Mouse (Mus musculus) telencephalon, adult 2 months (tissue): ENCODE data around the gene Prr5l.

Source experiments
- DNase-seq: peaks from one replicate; pipeline ENCODE4 v3.0.0-alpha.2; 2011; ENCODE audit warnings: low read depth, low spot score

Gene Prr5l

DNA sequence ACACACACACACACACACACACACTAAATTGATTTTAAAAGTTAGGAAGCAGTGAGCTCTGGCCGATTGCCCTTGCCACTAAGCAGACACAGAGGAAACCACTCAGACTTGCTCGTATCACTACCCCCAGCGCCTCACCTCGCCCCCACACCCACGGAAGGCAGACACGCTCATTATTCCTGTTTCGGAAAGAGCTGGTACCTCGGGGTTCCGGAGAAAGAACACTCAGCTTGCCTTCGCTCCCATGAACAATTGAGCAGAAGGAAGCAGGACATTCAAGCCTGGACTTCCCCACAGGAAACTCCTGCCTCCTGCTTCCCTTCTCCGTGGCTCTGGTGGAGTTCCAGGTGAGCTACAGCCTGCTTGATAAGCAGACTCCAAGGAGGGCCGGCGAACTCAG lies 60.0 kb downstream of the Prr5l start:
- DNase-seq, result no peak

DNA sequence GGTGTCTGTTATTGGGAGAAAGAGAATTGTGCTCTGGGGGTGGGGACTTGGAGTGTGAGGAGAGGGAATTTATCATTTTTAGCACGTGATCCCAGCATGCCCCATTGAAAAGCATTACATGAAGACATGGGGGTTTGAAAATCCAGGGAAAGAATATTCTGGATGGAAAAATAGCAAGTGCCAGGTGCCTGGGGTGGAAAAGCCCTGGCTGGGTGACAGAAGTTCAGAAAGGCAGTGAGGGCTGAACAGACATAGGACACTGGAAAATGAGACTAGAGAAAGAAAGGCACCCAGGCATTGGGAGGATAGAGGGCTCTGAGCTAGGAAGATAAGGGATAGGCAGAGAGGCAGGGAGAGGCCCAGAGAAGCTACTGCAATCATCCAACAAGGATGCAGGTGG lies 62.0 kb downstream of the Prr5l start:
- no peak for DNase-seq

DNA sequence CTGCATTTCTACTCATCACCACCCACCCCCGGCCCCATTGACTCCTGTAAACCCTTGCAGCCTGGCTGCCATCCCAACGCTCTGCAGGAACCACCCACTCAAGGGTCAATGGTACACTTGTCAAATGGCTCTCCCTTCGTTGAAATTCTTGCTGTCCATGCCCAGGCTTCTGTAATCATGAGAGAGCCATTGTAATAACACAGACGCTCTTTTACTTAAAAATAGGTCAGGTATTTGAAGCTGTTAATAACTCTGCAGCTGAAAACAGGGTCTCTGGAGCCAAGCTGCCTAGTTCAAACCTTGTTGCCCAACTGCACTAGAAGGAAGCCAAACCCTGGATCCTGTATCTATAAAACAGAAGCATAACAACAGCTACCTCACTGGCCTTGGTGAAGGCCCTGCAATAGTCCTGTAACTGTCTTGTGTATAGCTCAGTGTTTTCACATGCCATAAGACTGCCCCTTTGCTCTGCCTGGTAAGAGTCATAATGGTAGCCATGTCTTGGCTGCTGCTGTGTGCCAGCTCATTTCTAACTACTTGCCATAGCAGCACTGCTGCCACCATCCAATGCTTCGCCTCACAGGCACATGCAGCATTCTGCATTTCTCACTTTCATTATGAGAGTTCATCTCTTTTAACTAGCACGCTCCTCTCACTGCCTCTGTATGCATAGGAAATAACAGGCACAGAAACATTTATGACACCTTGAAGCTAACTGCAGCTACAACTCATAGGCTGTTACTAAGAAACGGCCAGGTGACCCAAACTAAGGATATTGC lies 63.7 kb downstream of the Prr5l start:
- DNase-seq, result no peak

DNA sequence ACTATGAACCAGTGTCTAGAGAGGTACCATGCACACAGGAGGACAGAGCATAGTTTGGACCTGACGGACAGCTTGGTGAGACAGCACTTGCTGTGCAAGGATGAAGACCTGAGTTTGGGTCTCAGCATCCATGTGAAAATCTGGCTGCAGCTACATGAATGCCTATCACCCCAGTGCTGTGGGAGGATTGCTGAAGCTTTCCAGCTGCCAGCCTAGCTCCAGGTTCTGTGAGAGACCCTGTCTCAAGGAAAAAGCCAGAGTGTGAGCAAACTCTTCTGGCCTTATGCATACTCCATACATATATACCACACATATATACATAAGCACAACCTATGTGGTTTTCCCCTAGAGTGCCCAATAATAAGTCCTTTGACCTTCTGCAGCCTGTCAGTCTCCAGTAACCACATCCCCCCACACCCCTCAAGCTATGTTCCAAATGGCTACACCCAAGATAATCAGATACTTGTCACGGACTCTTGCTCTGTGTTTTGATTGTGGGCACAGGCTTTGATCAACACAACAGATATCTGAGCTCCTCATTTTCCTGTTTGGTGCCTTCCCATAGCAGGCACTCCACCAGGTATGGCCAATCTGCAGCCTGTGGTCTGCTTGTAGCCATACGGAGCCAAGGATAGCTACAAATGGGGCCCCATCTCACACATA lies 66.0 kb downstream of the Prr5l start:
- no peak for DNase-seq

DNA sequence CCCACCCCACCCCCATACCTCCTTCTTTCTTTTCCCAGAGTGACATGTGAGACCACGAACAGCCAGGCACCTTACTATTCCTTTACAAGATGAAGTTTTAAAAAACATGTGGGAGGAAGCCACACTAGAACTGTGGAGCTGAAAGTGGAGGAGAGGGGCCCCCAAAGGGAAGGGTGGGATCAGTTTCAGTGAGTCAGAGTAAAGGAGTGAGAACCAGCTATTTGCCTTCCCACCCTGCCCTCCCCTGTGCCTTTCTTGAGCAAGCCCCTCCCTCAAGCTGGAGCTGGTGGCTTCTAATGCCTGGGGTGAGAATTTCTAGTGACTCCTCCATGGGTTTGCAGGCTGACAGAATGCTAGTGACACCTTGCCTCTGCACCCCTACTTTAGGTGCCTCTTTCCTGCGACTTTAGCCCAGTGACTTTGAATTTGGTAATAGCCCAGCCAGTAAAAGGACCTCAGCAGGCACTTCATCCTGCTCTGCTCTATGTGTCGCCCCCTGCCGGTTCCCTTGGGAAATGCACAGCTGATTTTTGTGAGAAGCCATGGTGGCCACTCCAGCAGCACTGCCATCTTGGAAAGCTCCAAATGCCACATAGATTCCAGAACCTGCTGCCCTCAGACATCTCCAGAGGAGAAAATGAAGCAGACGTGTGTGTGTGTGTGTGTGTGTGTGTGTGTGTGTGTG lies 67.4 kb downstream of the Prr5l start:
- no peak for DNase-seq

DNA sequence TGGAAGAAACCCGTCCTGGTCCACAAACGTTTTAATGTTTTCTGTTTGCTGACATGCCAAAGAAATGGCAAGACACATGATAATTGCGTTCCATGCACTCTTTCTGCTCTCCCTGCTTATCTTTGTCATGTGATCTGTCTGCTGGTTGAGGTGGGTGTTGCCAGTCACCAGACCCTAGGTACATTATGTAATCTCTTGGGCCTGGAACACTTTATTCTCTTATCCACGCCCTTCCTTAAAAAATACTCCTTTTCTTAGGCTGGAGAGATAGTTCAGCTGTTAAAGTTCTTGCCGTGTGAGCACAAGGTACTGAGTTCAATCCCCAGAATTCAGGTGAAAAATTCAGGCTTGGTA lies 68.6 kb downstream of the Prr5l start:
- no peak for DNase-seq

DNA sequence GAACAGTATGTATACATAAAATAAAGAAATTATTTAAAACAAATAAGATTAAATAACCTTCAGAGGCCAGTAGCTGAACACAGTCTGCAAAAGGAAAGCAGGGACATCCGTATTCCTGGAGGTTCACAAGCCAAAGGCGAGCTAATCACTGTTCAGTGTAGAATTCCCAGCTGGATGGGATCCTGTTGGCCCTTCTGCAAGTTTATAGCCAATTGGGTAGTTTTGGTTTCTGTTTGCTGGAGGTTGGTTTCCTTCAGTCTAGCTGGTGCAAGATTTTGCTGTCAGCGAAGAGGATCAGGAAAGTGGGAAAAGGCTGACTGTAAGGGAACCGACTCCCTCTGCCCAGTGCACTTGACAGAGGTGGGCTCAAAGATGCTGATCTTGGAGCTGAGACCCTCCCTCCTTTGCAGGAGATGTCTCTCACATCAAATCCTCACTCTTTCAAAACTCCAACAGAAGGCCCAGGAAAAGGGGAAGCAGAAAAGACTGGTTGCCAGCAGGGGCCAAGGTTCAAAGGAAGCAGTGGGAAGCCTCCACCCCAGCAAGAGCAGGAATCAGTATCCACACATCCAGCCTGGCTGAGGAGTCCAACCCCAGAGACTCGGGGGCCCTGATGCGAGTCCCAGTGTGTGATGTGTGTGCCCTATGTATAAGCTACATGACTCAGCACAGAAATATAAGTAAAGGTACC lies 69.1 kb downstream of the Prr5l start:
- DNase-seq, result no peak

DNA sequence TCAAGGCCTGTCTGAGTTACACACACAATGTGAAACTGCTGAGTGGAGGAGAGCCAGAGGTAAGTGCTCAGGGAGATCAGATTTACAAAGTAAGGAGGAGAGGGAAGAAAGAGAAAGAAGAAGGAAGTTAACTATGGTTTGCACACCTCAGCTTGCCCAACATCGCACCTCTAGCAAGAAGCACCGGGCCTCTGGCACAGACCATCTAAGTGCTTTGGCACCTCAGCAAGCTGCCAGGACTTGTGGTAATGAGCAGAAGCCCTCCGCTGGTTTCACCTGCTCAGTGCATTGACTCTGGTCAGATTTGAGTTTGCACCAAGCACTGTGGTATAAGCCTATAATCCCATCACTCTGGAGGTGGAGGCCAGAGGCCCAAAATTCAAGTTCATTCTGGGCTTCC lies 70.9 kb downstream of the Prr5l start:
- no peak for DNase-seq

DNA sequence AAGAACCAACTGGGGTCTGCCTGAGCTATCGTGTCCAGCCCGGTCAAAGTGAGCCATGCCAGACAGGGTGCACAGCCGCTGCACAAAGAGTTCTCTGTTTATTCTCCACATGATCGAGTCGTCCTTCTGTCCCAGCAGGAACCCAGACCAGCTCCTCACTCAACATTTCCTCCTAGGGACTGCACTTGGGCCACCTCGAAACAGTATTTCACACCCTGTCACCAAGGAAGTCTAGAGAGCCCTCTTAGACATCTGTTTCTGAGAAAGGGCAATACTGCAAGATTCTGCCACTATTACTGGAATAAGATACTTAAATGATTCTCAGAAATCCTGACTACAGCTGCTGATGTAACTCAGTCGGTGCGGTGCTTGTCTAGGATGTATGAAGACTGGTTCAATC lies 72.1 kb downstream of the Prr5l start:
- no peak for DNase-seq

DNA sequence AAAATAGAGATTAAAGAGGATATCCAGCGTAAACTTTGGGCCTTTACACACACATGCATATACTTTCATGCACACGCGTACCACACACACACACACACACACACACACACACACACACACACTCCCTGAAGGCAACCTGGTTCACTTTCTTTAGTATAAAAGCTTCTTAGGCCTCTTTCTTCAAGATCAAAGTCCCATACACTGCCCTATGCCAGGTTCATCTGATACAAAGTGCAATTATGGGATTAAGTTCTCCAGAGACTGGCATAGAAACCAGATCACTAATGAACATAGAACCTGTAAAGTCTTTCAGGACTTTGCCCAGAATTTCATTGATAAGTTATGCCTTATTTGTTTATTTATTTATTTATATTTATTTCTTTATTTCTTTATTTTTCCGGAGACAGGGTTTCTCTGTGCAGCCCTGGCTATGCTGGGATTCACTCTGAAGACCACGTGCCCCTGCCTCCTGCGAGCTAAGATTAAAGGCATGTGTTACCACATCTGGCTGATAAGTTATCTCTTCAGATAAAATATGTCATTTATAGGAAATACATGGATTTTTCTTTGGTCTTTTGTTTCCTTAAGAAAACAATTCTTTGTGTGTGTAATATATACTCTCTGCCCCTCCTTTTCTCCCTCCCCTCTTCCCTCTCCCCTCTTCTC lies 73.1 kb downstream of the Prr5l start:
- no peak for DNase-seq

DNA sequence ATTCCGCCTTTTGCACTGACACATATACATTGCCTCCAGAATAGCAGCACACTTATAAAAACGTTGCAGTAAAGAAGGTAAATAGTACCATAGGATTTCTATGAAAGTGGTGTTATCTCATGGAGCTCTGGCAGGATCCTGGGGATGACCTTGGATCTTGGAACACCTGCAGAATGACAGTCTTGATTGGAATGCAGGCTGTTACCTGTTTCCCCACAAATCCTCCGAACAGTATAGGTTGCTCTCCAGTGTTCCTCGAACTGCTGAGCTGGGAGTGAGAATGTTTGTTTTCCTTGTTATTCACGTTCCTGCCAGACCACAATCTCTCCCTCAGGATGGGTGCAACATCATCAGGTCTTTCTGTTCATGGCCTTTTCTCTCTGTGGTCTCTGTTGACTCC lies 75.1 kb downstream of the Prr5l start:
- no peak for DNase-seq

DNA sequence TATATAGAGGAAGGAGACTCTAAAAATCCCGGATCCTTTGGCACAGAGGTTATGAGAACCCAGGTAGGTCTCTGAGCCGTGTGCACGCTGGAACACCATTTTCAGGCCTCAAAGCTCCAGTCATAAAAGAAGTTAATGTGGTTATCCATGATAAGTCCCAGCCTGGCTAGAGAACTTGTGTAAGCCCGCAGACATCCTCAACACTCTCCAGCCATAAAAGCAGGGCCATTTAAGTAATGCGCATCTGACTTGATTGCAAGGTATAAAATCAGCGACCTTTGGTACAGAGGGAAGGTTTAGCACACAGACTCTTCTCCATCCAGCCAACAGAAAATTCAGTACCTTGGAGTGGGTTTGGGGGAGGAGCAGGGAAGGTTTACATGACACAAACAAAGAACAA lies 80.6 kb downstream of the Prr5l start:
- DNase-seq, result no peak

DNA sequence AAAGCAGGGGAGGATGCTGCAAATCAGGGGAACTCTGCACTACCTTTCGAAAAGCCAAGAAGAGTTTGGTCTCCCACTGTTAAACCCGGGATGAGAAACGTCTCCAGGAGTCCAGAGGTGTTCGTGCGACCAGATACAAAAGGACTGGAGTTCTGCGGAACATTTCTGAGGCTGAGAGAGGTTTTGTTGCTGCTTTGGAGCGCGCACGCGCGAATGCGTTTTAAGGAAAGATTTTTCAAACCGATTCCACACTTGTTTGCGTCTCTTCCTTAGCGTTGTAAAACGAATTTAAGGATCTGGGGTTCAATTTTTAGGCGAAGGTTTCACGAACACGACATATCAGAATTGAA lies 85.0 kb downstream of the Prr5l start:
- DNase-seq, result no peak

DNA sequence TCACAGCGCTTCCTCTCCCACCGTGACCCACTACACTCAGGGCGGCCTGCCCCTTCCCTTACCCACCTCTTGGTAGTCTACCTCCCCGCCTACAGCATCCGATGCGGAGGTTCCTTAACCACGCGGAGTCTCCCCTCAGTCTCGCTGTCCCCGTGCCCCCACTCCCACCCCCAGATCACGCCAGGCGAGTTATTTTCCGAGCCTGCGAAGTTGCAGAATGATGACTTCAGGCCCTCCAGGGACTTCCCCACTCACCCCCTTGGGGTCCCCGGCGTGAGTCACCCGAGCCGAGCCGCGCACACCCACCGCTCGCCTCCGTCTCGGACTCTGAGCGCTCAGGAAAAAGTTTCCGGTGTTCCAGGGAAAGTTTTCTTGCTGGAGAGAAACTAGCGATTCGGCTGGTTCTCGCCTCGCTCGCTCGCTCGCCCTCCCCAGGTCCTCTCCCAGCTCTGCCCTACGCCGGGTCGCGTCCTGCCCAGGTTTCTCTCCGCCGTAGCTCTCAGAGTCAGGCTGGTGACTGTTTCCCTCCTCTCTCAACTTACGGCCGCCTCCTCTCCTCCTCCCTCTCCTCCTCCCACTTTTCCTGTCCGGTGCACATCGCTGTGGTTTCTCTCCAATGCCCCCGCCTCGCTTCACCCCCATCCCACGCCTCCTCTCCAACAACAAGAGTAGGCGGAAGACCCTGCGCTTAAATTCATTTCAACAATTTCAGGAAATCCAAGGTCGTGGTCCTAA lies 85.5 kb downstream of the Prr5l start:
- DNase-seq, result no peak

DNA sequence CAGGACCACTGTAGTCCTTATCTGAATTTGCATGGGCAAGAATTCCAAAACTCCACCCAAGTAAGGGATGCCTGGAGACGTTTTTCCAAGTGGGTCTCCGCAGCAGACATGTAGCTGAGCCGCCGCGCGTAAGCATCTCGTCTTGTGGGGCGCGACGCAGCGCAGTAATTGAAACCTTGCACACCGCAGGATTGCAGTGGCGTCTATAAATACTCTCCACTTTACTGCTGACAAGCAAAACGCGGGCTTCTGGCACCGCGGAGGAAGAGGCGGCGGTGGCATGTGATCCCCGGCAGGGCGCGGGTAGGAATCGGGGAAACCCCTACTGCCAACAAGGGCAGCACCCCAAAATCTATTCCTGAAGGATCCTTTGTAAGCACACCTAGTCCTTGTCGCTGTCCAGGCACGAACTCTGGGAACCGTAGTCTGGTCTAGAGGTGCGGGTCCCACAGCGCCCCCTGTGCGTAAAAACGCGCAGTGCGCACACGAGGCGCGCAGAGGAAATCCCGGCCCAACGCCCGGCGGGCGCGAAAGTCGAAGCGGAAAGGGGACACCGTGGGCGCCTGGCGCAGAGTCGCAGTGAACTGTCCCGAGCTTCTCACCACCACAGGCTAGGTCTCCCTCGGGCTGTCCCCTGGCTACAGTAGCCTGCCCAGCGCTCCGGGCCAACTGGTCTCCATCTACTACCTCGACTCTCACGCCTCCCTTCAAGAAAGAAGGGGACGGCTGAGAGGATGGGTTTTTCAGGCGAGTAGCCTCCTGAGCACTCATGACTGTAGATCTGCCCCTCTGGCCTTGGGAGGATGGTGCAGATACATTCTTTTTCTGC lies 86.3 kb downstream of the Prr5l start:
- DNase-seq, result no peak

DNA sequence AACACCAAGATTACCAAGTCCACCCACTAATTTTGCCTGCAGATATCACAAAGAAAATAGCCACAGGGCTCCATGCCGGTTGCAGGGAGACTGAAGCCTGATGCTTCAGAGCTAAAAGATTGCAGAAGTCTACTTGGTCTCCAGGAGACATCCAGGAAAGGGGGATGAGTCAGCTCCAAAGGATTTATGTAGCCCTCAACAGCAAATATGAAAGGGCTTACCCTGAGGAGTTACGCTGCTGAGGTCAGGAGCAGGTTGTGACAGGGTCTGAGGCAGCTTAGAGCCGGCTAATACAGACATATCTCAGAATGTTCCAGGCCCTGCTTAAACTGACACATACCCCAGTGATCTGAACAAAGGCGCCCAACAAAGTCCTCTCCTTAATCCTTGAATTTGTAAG lies 90.7 kb downstream of the Prr5l start:
- DNase-seq, result no peak

DNA sequence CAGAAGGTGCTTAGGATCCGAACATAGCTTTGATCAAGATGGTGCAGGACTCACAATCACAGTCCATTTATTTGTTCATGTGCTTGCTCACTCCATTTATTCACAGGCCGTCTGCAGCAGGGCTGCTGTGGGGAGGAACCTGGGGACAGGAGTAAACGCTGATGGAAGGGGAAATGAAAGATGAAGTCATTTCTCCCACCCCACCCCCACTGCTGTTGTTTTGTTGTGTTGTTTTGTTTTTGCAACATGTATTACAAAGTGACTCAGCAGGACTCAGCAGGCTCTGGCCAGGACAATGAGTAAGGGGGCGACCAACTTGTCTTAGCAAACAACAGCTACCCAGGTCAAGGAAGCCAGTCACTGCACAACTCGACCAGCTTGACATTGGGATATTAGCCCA lies 99.6 kb downstream of the Prr5l start:
- DNase-seq, result no peak

DNA sequence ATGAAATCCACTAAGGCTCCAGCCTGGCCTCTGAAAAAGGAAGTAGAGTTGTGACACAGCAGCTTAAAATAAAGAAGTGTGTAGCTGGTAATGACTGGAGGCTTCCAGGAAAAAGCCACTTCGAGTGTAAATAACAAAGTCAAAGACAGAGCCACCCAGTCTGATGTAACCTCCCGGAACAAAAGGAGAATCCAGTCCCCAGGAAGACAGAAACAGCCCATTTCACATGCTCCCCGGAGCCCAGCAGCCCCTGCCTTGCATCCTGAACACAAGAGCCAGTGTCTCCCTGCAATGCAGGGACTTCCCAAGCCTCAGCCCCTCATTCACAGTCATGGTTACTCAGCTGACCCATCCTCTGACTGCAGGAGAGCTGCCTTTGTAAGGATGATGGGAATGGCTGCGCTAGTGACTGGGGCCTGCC lies 101.5 kb downstream of the Prr5l start:
- no peak for DNase-seq

DNA sequence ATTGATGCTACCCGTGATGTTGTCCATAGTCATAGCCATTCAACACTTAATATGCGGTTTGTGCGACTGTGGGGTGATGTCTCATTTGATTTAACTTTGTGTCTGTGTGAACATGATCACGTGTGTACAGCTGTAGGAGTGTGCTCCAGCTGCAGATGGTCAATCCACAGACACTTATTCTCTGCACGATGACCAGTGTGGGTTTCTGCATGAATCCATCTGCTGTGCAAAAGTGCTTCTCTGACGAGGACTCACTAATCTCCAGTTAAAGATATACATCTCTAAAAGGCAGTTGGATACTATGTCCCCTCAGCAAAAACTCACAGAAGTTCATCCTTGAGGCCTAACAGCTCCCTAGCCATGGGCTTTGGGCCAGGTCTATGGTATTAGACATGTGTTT lies 104.7 kb downstream of the Prr5l start:
- DNase-seq, result no peak

DNA sequence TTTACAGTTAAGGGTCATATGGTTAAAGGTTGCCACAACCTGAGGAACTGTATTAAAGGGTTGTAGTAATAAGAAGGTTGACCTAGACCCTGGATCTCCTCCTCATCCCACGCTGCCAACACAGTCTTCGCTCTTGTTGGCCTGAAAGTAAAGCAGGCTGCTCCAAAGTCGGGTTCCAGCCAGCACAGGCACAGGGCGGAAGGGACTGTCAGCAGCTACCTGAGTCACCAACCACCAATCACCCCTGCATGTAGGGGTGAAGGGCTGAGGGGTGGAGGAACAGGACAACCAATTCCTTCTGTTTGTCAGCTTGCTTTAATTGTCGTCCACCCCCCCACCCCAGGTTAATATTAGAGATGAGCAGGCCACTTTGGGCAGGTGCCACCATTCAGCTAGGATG lies 119.3 kb downstream of the Prr5l start:
- DNase-seq, result no peak
